Mouse (Mus musculus) left cerebral cortex, adult 18-20 months (tissue): ENCODE results near the gene Agpat2. TPM values are rescaled to one million over a fixed set of nuclear protein-coding genes. Genes with fewer than 3 reads are reported as not detected.

Source experiments
- DNase-seq, 2 experiments: peaks; one replicate each; pipeline ENCODE4 v3.0.0; 2021 to 2022; ENCODE audit warnings: low spot score in 2 of 2, mixed read lengths in 1 of 2
- total RNA-seq, 2 experiments: library from RNA; stranded (reverse); gene quantifications; 2 replicates each; pipeline ENCODE4 v1.2.3; 2021

The Agpat2 gene
- total RNA-seq, 2 experiments from 2014 or later, result 1.6 to 2.5 TPM

GRCm38 (mm10) chr2:26598462-26598861 is 5.8 kb downstream of the Agpat2 start:
- no peak for DNase-seq

- DNase-seq, result no peak
Measured at GRCm38 (mm10) chr2:26597810-26598209, 6.4 kb downstream of the Agpat2 start.

GRCm38 (mm10) chr2:26596898-26597297 is 7.3 kb downstream of the Agpat2 start:
- no peak for DNase-seq

GRCm38 (mm10) chr2:26595725-26596435 is 8.3 kb downstream of the Agpat2 start:
- no peak for DNase-seq

- no peak for DNase-seq
Measured at GRCm38 (mm10) chr2:26594934-26595724, 9.1 kb downstream of the Agpat2 start.

GRCm38 (mm10) chr2:26594461-26594933 is 9.7 kb downstream of the Agpat2 start:
- DNase-seq, result no peak

- peak; percentile 24 to 59 for DNase-seq
Measured at GRCm38 (mm10) chr2:26594022-26594346, 10.2 kb downstream of the Agpat2 start.

- DNase-seq, result no peak
Measured at GRCm38 (mm10) chr2:26593211-26594021, 10.8 kb downstream of the Agpat2 start.

GRCm38 (mm10) chr2:26591416-26591815 is 12.8 kb downstream of the Agpat2 start:
- DNase-seq, result no peak

GRCm38 (mm10) chr2:26590962-26591361 is 13.3 kb downstream of the Agpat2 start:
- no peak for DNase-seq

- DNase-seq, result no peak
Measured at GRCm38 (mm10) chr2:26590282-26590681, 13.9 kb downstream of the Agpat2 start.

- DNase-seq, result no peak
Measured at GRCm38 (mm10) chr2:26589284-26589683, 14.9 kb downstream of the Agpat2 start.

- no peak for DNase-seq
Measured at GRCm38 (mm10) chr2:26588573-26588972, 15.6 kb downstream of the Agpat2 start.

- no peak for DNase-seq
Measured at GRCm38 (mm10) chr2:26587044-26587405, 17.2 kb downstream of the Agpat2 start.

GRCm38 (mm10) chr2:26586294-26587043 is 17.7 kb downstream of the Agpat2 start, which contains the start of gene Gm20532:
TSS of gene Gm20532 (plus strand) at chr2:26586639.
- peak; percentile 59 to 67 for DNase-seq

GRCm38 (mm10) chr2:26585713-26586112 is 18.5 kb downstream of the Agpat2 start:
- DNase-seq, result no peak

- DNase-seq, result no peak
Measured at GRCm38 (mm10) chr2:26583640-26584039, 20.6 kb downstream of the Agpat2 start.

- no peak for DNase-seq
Measured at GRCm38 (mm10) chr2:26582741-26583140, 21.5 kb downstream of the Agpat2 start.

- DNase-seq, result no peak
Measured at GRCm38 (mm10) chr2:26582203-26582602, 22.0 kb downstream of the Agpat2 start.

GRCm38 (mm10) chr2:26580751-26581150 is 23.5 kb downstream of the Agpat2 start:
- DNase-seq, result no peak

GRCm38 (mm10) chr2:26579714-26580113 is 24.5 kb downstream of the Agpat2 start, which contains the start of gene Egfl7:
TSS of gene Egfl7 (plus strand) at chr2:26580014.
- DNase-seq, result no peak
